Mouse (Mus musculus) forebrain, embryonic 15.5 days (tissue): ENCODE results near the gene Wdfy4. TPM values are rescaled to one million over a fixed set of nuclear protein-coding genes. Genes with fewer than 3 reads are reported as not detected.

Experiments used
- polyA plus RNA-seq: library from polyadenylated mRNA; unstranded; fragments of >200 nt; fragmentation: Nextera tagmentation; extraction: Ambion mirVana; gene quantifications from 2 replicates; pipeline ENCODE4 v1.2.1, GENCODE M21; 2015

The Wdfy4 gene
- polyA plus RNA-seq, 1 experiment from 2014 or later: 0.23 TPM

Other genes starting within 250 kb of the Wdfy4 start
- gene Lrrc18, start 194.1 kb downstream of the Wdfy4 start, polyA plus RNA-seq: 0.17 TPM in 1 of 2 replicates, not detected in the other
- 0.52 and 1.4 TPM in 2 replicates for gene Arhgap22, start 28.5 kb upstream of the Wdfy4 start, polyA plus RNA-seq